Mouse (Mus musculus): ENCODE measurements at regions not wholly inside any gene's neighbourhood (a gene's known extent, or its start where the extent isn't known, plus 50 kb on each side); places are given as distances from the start of the nearest gene placed in this dataset.

DNA sequence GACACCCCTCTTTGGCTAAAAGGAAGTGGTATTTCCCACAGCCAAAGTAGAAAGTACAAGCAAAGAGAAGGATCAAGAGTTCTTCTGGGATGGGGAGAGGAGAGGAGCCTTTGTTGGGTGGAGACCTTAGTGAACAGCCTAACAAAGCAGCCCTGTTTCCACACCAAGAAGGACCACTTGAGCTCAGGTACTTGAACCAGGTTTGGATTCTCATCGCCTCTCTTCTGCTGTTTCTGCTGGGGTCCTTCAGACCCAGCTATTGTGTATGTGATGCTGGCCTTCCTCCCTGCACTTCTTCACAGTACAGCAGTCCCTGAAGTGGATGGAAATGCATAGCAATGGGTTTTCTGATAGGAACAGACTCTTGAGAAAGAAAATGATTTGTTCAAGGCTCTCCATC is 106.4 kb upstream of the Dpt start:
- no peak for TF ChIP-seq ZC3H11A (IDR thresholded peaks at IDR 0.05; ENCODE audit: borderline replicate concordance, low read depth, low read length)
- no peak for TF ChIP-seq MAFK (IDR thresholded peaks at IDR 0.05; ENCODE audit: insufficient read depth, low read depth, low read length)
- TF ChIP-seq HCFC1 (IDR thresholded peaks at IDR 0.05; ENCODE audit: borderline replicate concordance, insufficient read depth, low read length), result no peak
- TF ChIP-seq CHD2 (IDR thresholded peaks at IDR 0.05; ENCODE audit: low read depth, low read length), result no peak
- TF ChIP-seq ZNF384 (IDR thresholded peaks at IDR 0.05; ENCODE audit: low read depth, low read length), result no peak
